Mouse (Mus musculus) T-cell, adult 2 months (primary cell): Measurements from ENCODE around the gene Manf.

ENCODE experiments used
- DNase-seq: peaks from one replicate; pipeline ENCODE4 v3.0.0; 2022; ENCODE audit warnings: low spot score

The Manf gene

GRCm38 (mm10) chr9:106891829-106892551 is at the start of gene Manf:
Gene Manf (minus strand): TSS chr9:106891979.
- peak; percentile 99 for DNase-seq

DNA sequence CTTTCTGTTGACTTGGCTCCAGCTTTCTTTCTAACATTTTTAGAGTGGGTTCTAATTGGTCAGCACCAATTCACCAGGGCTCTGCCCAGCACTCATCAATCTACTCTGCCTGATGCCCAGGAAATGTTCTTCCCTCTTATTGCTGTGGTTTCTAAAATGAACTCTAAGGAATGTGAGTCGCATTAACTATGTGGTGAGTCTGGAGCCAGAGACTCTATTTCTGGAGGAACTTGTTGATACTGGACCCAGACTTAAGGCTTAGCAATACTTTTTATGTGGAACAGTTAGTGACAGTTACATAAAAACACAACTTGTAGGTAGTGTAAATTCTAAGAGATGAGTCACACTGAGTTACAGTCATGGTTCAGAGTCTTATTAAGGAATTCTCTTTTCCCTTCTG is 43.2 kb upstream of the Manf start:
- DNase-seq = no peak

DNA sequence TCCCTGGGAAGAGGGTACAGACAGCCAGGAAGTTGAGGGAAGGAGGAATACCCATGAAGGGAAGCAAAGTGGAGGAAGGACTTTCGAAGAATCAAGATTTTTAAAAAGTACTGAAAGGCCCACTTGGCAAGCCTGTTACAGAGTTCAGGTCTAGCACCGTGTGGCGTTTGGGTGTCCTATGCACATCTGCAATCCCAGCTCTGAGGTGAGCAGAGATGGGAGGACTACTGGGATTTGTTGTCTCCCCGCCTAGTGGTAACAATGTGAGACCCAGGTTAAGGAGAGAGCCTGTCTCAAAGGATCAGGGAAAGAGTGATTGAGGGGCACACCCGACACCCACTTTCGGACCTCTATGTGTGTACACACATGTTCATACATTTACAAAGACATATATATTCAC is 23.1 kb upstream of the Manf start:
- no peak for DNase-seq

- no peak for DNase-seq
Observed at GRCm38 (mm10) chr9:106913759-106914158, 22.0 kb upstream of the Manf start.

- DNase-seq = no peak
Observed at GRCm38 (mm10) chr9:106911624-106912023, 19.8 kb upstream of the Manf start.

- DNase-seq = no peak
Observed at GRCm38 (mm10) chr9:106908715-106909114, 16.9 kb upstream of the Manf start.

DNA sequence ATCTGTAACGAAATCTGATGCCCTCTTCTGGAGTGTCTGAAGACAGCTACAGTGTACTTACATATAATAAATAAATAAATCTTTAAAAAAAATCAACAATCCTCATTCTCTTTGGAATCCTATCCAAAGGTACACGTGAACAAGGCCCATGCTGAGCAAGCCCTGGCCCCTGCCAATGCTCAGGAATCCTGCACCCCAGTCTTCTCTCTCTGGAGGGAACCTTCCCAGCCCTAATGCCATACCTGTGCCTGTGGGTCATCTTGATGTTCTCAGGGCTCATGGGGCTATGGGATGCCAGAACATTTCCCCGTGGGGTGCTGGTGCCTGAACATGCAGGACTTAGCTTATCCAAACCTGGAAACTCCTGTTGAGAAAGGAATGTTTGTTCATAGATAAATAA is 16.4 kb upstream of the Manf start:
- no peak for DNase-seq

GRCm38 (mm10) chr9:106906597-106906996 is 14.8 kb upstream of the Manf start:
- no peak for DNase-seq

GRCm38 (mm10) chr9:106903791-106904134 is 12.0 kb upstream of the Manf start:
- DNase-seq = peak; percentile 35

DNA sequence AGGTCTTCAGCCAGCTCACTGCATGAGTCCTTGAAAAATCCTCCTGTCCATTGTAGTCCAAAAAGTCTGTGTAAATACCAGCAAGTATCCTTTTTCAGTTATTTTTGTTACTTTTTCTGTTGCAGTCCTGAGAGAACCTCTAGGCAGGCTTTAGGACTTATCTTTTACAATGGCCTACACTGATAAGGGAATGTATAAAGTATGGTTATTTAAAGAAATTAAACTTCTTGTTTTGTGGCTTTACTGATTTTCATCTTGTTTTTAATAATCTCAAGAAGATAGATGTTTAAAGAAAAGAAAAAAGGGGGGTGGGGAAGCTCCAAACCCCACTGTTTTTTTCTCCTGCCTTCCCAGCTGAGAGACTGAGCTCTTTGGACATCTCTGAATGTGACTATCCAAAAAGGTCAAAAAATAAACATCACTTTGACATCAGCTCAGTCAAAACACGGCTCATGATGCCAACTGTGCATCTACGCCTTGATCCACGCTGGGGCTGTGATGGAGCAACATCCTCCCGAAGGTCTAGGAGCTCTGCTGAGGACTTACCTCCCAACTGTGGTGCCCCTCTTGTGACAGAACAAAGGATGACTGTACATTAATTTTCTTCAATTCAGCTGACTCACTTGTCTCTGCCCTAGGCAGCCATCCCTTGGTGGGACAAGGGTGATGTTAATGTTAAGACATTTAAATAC is 11.5 kb upstream of the Manf start:
- DNase-seq = no peak

DNA sequence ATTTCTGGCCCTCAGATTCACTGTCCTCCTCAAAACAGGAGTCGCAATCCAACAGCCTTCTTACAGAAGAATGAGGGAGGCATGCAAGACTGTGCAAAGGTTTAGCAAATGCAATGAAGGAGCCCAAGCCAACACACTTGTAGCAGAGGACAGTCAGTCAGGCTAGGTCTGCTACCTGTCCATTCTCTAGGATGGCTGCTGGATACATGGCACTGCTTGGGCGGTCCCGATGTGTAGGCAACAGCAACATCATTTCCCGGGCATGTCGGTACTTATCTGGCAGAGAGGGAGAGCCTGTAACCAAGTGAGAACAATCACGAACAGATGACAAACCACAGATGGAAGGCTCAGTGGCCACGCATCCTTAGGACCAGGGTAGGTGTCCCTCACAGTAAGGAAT is 9.8 kb upstream of the Manf start:
- DNase-seq = no peak

- DNase-seq = no peak
Observed at GRCm38 (mm10) chr9:106898901-106899300, 7.1 kb upstream of the Manf start.

DNA sequence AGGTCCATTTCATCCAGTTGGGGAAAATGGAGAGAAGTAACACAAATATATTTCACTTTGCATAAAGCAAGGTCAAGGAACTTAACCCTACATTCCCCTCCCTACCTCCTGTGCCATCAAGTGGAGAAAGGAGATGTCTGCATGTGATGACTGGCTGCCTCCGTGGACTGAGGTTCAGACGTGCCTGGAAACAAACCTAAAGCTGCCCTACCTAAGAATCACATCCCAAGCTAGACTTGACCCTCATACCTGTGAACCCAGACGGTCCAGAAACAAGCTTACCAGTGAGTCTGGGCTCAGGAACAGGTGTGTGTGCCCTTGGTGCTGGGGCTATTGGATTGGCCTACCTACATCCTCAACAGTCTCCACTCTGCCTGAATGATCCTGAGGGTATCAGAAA is 1.5 kb upstream of the Manf start:
- no peak for DNase-seq

GRCm38 (mm10) chr9:106892552-106892875 is 735 bp upstream of the Manf start:
- DNase-seq = no peak

GRCm38 (mm10) chr9:106891341-106891741 is 438 bp downstream of the Manf start:
- no peak for DNase-seq

- DNase-seq = no peak
Observed at GRCm38 (mm10) chr9:106890496-106891240, 1.1 kb downstream of the Manf start.

DNA sequence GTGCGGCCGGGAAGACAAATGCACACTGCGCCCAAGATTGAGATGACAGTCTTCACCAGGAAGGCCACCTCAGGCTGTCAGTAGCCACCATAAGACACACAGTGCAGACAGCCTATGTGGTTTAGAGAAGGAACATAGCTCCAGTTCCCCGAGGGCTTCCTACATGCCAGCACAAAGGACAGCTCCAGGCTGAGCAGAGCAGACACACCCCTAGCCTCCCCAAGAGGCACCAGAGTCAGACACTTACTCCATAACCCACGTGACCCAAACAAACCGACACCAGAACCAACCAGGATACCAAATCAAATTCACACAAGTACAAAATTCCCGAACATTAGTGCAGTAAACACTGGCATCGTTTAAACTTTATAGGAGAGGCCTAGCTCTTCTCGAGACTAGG is 2.5 kb downstream of the Manf start:
- no peak for DNase-seq

GRCm38 (mm10) chr9:106888346-106888745 is 3.4 kb downstream of the Manf start:
- no peak for DNase-seq

GRCm38 (mm10) chr9:106886828-106887702 is 4.7 kb downstream of the Manf start, which contains the start of gene Rbm15b:
Gene Rbm15b (minus strand): TSS chr9:106887428.
- DNase-seq = peak; percentile 98

GRCm38 (mm10) chr9:106885901-106886731 is 5.7 kb downstream of the Manf start:
- peak; percentile 68 for DNase-seq
